Mouse (Mus musculus) mesoderm, embryonic 11.5 days (tissue): ENCODE measurements at regions not wholly inside any gene's neighbourhood (a gene's known extent, or its start where the extent isn't known, plus 50 kb on each side); places are given as distances from the start of the nearest gene placed in this dataset.

ENCODE experiments used
- DNase-seq: peaks from one replicate; pipeline ENCODE4 v3.0.0-alpha.2; 2012; ENCODE audit warnings: low read depth, low spot score

DNA sequence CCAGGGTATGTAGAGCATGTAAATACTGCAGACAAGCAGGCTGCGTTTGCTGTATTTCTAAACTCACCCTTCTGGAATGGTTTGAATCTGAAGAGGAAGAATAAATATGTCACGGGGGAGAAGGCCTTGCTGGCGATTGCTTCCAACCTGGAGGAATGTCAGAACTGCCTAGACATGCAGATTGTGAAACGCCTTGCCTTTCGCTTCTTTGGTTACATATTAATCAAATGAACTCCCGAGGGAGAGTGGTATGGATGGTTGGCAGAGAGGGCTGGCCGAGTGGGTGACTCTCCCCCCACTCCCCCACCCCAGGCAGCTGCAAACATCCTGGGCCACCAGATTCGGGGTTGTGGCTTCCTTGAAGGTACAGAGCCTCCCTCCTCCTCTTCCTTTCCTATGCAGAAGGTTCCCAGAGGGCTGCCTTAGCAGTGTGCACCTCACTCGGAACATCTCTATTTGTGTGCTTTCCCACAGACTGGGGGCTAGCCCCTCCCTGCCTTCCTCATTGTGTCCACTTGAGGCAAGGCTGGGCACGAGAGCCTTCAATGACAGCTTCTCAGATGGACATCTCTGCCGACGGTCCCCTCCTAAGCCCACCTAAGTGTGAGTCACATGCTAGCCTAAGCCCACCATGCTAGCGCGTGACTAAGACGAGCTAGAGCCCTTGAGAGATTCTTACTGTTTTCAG is 93.3 kb downstream of the Zfp281 start:
- DNase-seq = peak; percentile 43

DNA sequence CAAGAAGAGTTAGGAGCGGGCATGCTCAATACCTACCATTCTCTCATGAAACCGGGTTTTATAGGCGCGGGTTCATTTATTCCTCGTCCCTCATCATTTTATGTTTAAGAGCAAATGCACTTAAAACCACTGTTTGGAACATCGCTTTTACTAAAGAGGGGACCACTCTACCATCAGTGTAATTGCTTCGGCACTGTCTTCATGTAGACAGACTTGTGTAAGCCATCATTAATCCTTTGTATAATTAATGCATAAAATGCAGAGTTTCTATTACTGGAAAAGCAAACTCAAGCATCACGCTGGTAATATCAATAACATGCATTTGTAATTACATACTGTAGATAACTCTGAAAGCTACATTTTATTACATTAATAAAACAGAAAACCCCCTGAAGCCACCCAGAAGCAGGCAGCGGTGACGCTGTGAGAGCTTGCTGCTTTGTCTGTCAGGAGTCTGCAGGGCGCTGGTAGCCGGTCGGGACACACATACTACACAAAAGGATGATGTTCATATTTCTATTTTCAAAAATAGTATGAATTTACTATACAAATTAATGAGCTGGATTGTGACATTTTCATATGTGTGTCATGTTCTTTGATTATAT is 99.2 kb downstream of the Zfp281 start:
- DNase-seq = no peak

- no peak for DNase-seq
Observed at GRCm38 (mm10) chr1:136725242-136725641, 100.5 kb downstream of the Zfp281 start.

- DNase-seq = no peak
Observed at GRCm38 (mm10) chr1:136726145-136726935, 101.6 kb downstream of the Zfp281 start.

GRCm38 (mm10) chr1:136727868-136728631 is 103.3 kb downstream of the Zfp281 start:
- DNase-seq = peak; percentile 43

- DNase-seq = no peak
Observed at GRCm38 (mm10) chr1:136728632-136728944, 103.9 kb downstream of the Zfp281 start.

DNA sequence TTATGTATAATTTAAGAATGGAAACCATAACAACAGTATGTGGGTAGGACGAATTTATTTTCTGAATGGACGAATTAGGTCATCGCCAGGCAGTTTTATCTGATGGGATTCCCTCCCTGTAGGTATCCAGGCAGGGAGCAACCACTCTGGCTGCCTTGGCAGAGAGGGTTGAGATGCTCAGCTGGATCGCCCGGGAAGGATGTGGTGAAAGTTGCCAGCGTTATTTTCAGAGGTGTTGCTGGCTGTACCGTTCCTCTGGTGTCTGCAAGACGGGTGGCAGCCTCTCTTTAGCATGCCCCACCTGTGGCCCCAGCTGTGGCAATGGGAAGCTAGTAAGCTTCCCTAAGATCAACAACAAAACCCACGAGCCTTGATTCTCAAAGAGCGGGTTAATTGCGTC is 105.9 kb downstream of the Zfp281 start:
- DNase-seq = no peak

DNA sequence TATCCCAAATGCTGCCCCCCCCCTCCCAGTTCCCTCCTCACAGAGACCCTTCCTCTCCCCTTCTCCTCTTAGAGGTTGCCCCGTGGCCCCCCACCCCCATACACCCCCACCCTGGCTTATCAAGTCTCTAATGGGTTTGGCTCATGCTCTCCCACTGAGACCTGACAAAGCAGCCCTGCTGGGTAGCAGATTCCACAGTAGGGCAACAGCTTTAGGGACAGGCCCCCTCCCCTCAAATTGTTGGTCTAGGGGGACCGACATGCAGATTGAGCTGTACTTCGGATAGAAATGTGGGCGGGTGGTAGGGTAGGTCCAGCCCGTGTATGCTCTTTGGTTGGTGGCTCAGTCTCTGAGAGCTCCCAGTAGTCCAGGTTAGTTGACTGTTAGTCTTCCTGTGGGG is 113.3 kb downstream of the Zfp281 start:
- no peak for DNase-seq

GRCm38 (mm10) chr1:136739486-136739885 is 114.8 kb downstream of the Zfp281 start:
- DNase-seq = no peak

DNA sequence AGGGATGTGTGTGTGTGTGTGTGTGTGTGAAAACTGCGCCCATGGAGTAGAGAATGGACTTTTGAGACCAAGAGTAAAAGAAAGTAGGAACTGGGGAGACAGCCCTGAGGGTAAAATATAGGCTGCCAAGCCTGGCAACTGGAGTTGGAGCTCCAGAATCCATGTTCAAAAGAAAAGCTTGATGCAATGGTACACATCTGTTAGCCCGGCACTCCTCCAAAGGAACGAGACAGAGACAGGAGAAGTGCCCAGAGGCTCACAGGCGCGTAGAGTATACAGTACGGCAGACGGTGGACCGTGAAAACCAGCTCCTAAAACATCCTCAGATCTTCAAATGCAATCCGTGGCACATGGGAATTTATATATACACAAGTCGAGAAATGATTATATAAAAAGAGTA is 116.4 kb downstream of the Zfp281 start:
- no peak for DNase-seq

- peak; percentile 59 for DNase-seq
Observed at GRCm38 (mm10) chr1:136749188-136749587, 124.5 kb downstream of the Zfp281 start.

DNA sequence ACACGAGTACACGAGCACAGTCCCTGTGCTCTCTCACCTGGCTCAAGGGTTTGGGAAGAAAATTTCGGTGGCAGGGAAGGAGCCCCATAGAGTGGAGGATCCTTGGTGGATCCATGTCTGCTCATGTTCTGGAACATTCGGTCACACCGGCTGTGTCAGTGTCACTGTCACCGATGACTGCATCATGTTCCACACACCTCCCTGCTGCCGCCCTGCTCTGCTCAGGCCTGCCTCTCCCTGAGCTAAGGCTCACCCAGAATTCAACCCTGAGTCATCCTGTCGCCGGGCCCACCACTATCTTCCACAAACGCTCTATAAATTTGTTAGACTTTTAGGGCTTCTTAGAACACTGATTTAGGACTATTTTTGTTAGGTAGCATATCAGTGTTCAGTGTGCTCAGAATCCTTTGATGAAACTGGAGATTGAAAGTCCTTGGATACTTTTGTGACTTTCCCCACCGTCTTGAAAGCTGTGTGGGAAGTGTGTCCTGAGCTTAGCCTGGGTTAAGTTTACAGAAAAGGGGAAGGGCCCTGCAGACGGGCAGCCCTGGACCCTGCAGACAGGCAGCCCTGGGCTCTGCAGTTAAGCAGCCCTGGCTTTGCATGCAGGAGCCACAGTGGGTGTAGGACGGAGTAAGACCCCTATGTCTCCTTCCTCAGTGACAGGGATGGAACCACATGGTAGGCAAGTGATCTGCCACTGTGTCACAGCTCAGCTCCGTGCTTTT is 126.9 kb downstream of the Zfp281 start:
- no peak for DNase-seq

DNA sequence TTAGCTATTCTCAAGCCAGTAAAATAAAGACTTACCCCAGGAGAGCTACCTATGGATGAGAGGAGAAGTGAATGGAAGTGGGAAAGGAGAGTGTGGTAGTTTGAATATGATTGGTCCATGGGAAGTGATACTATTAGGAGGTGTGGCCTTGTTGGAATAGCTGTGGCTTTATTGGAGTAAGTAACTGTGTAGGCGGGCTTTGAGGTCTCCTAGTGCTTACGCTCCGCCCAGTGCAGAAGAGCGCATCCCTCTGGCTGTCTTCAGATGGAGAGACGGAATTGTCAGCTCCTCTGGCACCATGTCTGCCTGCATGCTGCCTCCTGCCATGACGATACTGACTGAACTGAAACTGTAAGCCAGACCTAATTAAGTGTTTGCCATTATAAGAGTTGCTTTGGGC is 129.6 kb downstream of the Zfp281 start:
- no peak for DNase-seq

DNA sequence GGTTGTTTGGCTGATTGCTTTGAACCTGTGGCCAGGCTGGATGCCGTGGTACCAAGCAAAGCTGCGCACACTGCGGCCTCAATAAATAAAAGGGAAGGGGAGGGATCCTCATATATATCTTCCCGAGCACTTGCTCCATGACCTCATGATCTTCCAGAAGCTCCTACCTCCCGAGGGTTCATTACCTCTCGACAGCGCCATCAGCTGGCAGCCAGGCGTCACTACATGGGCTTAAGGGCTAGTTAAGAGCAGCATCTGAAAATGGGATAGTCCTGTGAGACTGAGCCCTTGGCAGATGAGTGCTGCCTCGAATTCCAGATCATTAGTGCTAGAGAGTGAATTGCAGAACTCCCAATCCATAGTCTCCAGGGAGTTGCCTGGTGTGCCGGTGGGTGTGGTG is 134.0 kb downstream of the Zfp281 start:
- DNase-seq = no peak

DNA sequence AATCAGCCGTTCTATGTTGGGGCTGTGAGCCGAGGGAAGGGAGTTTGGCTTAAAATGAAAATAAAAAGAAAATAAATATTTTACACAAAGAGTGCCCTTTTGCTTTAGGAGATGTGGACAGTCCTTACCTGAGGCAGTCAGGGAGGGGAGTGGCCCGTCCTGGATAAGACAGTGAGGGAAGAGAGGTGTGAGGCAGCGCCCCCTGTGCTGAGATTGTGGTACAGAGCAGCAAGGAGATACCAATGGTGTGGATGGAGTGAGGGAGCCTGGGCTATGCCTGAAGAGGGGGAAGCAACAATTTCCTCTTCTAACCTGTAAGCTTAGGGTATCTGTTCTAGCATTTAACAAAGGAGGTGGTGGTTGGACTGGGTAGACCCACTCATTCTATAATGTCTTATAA is 134.5 kb downstream of the Zfp281 start:
- DNase-seq = no peak

- no peak for DNase-seq
Observed at GRCm38 (mm10) chr1:136761467-136761866, 136.8 kb downstream of the Zfp281 start.

DNA sequence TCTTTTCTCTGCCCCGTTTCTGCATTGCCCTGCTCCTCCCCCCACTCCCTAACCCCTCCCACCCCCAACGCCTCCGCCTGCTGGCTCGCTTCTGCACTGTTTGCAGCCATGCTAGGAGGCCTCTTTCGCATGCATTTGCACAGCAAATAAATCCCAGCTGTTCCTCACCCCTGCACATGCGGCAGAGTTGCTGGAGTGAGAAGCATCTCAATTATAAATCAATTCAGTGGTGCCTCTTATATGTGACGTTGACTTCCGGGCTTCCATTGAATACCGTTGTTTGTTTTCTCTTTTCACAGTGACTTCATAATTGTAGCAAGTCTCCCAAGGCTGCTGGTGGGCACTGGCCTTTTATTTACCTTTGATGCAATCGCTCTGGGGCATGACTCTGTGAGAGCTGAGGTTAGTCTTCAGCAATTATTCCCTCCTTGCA is 144.3 kb downstream of the Zfp281 start:
- DNase-seq = peak; percentile 68

DNA sequence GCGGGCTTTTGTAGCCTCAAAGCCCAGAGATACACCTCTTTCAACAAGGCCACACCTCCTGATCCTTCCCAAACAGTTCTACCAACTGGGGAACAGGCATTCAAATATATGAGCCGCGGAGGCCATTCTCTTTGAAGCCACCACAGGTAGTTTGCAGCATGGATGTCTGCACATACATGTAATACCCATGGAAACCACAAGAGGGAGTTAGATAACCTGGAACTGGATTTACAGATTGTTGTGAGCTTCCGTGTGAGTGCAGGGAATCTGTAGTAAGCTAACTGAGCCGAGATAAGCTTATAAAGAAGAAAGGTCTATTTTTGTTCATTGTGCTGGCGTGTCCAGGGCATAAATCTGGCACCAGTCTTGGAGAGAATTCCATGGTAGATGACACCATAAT is 149.0 kb downstream of the Zfp281 start:
- DNase-seq = no peak

- peak; percentile 74 for DNase-seq
Observed at GRCm38 (mm10) chr1:136776211-136776610, 151.5 kb downstream of the Zfp281 start.

- DNase-seq = peak; percentile 88
Observed at GRCm38 (mm10) chr1:136777263-136777980, 152.7 kb downstream of the Zfp281 start.

- DNase-seq = no peak
Observed at GRCm38 (mm10) chr1:136779384-136779783, 154.7 kb downstream of the Zfp281 start.
